Mouse (Mus musculus) spleen, postnatal 0 days (tissue): ENCODE data around the gene Fgfr2. TPM values are rescaled to one million over a fixed set of nuclear protein-coding genes. Genes with fewer than 3 reads are reported as not detected.

Source experiments
- polyA plus RNA-seq: library from polyadenylated mRNA; unstranded; fragments of >200 nt; fragmentation: Nextera tagmentation; extraction: Ambion mirVana; gene quantifications from 2 replicates; pipeline ENCODE4 v1.2.1, GENCODE M21; 2015

Gene Fgfr2
- polyA plus RNA-seq, 1 experiment from 2014 or later, result 1.5 TPM

Other genes starting within 250 kb of the Fgfr2 start
- 9.3 and 10.2 TPM in 2 replicates for gene Zranb1, start 192.2 kb downstream of the Fgfr2 start, polyA plus RNA-seq
- gene Ctbp2, start 1.0 kb upstream of the Fgfr2 start, polyA plus RNA-seq, result 19.3 and 25.0 TPM in 2 replicates